Mouse (Mus musculus) heart, embryonic 15.5 days (tissue): ENCODE measurements around the gene Nudt17. TPM values are rescaled to one million over a fixed set of nuclear protein-coding genes. Genes with fewer than 3 reads are reported as not detected.

Experiments used
- ATAC-seq: fragments of 200-750 bp; cut with Nextera tagmentation; replicated peaks from 2 replicates; pipeline ENCODE4 v1.8.0; 2017; ENCODE audit warnings: low read depth, moderate TSS enrichment; ENCODE audit not compliant: insufficient number of reproducible peaks, insufficient read depth, low FRiP score
- H3K27ac ChIP-seq: fragments of 300-500 bp; sonication (generic); 2 replicates; pipeline ENCODE4 v1.5.1; 2015; ENCODE audit warnings: mild to moderate bottlenecking, inconsistent platforms
- H3K27me3 ChIP-seq: fragments of 300-500 bp; sonication (generic); 2 replicates; pipeline ENCODE4 v1.6.1; 2015; ENCODE audit warnings: inconsistent platforms
- H3K36me3 ChIP-seq: fragments of 300-500 bp; sonication (generic); 2 replicates; pipeline ENCODE4 v1.6.1; 2015; ENCODE audit warnings: mild to moderate bottlenecking, inconsistent platforms
- H3K4me1 ChIP-seq: fragments of 300-500 bp; sonication (generic); replicated peaks from 2 replicates; pipeline ENCODE4 v1.6.1; 2015; ENCODE audit warnings: inconsistent platforms
- H3K4me2 ChIP-seq: fragments of 300-500 bp; sonication (generic); 2 replicates; pipeline ENCODE4 v1.6.1; 2015; ENCODE audit warnings: inconsistent platforms, mild to moderate bottlenecking, moderate library complexity
- H3K4me3 ChIP-seq: fragments of 300-500 bp; sonication (generic); 2 replicates; pipeline ENCODE4 v1.5.1; 2015; ENCODE audit warnings: mild to moderate bottlenecking, inconsistent platforms
- H3K9ac ChIP-seq: fragments of 300-500 bp; sonication (generic); 2 replicates; pipeline ENCODE4 v1.6.1; 2015; ENCODE audit warnings: mild to moderate bottlenecking, inconsistent platforms
- H3K9me3 ChIP-seq: fragments of 300-500 bp; sonication (generic); replicated peaks from 2 replicates; pipeline ENCODE4 v1.6.1; 2016; ENCODE audit warnings: inconsistent platforms
- WGBS: fragments of 180-500 bp; shearing (Covaris S2); methylation state at CpG from one replicate; pipeline ENCODE4 v1.1.7; 2015; ENCODE audit warnings: mixed read lengths; 5-methylcytosine and 5-hydroxymethylcytosine counted together
- polyA plus RNA-seq: library from polyadenylated mRNA; unstranded; fragments of >200 nt; fragmentation: Nextera tagmentation; extraction: Ambion mirVana; gene quantifications from 2 replicates; pipeline ENCODE4 v1.2.1, GENCODE M21; 2015

The Nudt17 gene
- polyA plus RNA-seq, 1 experiment from 2014 or later, result 6.6 TPM

- peaks cover 32% of the 10 kb centered on the region for H3K4me1 ChIP-seq
- no peak overlapping the region; the same call in 1 of the 2 replicates for H3K9ac ChIP-seq
- no peaks in the 10 kb centered on the region for H3K27me3 ChIP-seq
- H3K4me2 ChIP-seq, result peak overlapping the region; percentile 75
- no peak overlapping the region for H3K4me3 ChIP-seq
- H3K9me3 ChIP-seq, result no peaks in the 10 kb centered on the region
- H3K27ac ChIP-seq, result no peak overlapping the region
- no peaks in the 10 kb centered on the region for H3K36me3 ChIP-seq
- ATAC-seq, result no peak
- 42% methylated on average over 3 of the region's 3 CpGs for WGBS
Observed at GRCm38 (mm10) chr3:96729403-96729784, 21.0 kb upstream of the Nudt17 start.

GRCm38 (mm10) chr3:96728634-96729402 is 20.5 kb upstream of the Nudt17 start:
- H3K36me3 ChIP-seq, result peaks cover 3% of the 10 kb centered on the region; the same call in 1 of the 2 replicates
- 38% methylated on average over 7 of the region's 7 CpGs for WGBS
- peaks cover 30% of the 10 kb centered on the region for H3K4me1 ChIP-seq
- H3K4me3 ChIP-seq, result peak overlapping the region; percentile 77
- H3K9me3 ChIP-seq, result no peaks in the 10 kb centered on the region
- peak overlapping the region; percentile 83 for H3K27ac ChIP-seq
- ATAC-seq, result no peak
- no peaks in the 10 kb centered on the region for H3K27me3 ChIP-seq
- H3K4me2 ChIP-seq, result peak overlapping the region; percentile 75
- H3K9ac ChIP-seq, result peak overlapping the region; percentile 75

GRCm38 (mm10) chr3:96727828-96728633 is 19.7 kb upstream of the Nudt17 start:
- H3K4me2 ChIP-seq, result peak overlapping the region; percentile 75
- ATAC-seq, result peak; percentile 49
- peaks cover 30% of the 10 kb centered on the region for H3K4me1 ChIP-seq
- H3K9me3 ChIP-seq, result no peaks in the 10 kb centered on the region
- H3K27ac ChIP-seq, result peak overlapping the region; percentile 83
- H3K9ac ChIP-seq, result peak overlapping the region; percentile 75
- H3K4me3 ChIP-seq, result peak overlapping the region; percentile 77
- peaks cover 11% of the 10 kb centered on the region for H3K36me3 ChIP-seq
- under 1% methylated on average over 42 of the region's 42 CpGs for WGBS
- H3K27me3 ChIP-seq, result no peaks in the 10 kb centered on the region

- WGBS, result 0% methylated on average over 45 of the region's 52 CpGs
- no peaks in the 10 kb centered on the region for H3K27me3 ChIP-seq
- H3K4me1 ChIP-seq, result peaks cover 32% of the 10 kb centered on the region
- peak within 1 kb of the TSS; percentile 83 for H3K27ac ChIP-seq
- H3K4me2 ChIP-seq, result peak within 1 kb of the TSS; percentile 75
- H3K9me3 ChIP-seq, result no peaks in the 10 kb centered on the region
- peaks cover 13% of the 10 kb centered on the region for H3K36me3 ChIP-seq
- peak within 1 kb of the TSS; percentile 75 for H3K9ac ChIP-seq
- peak; percentile 96 for ATAC-seq
- peak within 1 kb of the TSS; percentile 77 for H3K4me3 ChIP-seq
Observed at GRCm38 (mm10) chr3:96727343-96727827, 19.0 kb upstream of the Nudt17 start, which contains the start of the genes Polr3c and Rnf115. Polr3c (minus strand) TSS chr3:96727628. Rnf115 (plus strand) TSS chr3:96727664.

GRCm38 (mm10) chr3:96719173-96719572 is 10.8 kb upstream of the Nudt17 start:
- no peak overlapping the region for H3K9ac ChIP-seq
- H3K36me3 ChIP-seq, result peaks cover 44% of the 10 kb centered on the region
- H3K27me3 ChIP-seq, result no peaks in the 10 kb centered on the region
- H3K4me1 ChIP-seq, result peaks cover 3% of the 10 kb centered on the region; the same call in 1 of the 2 replicates
- WGBS, result 42% methylated on average over 14 of the region's 14 CpGs
- no peak overlapping the region for H3K27ac ChIP-seq
- no peaks in the 10 kb centered on the region for H3K9me3 ChIP-seq
- no peak overlapping the region for H3K4me2 ChIP-seq
- 0 out of 2 replicates have a peak, but pooled peaks have one; percentile 17 for ATAC-seq
- H3K4me3 ChIP-seq, result no peak overlapping the region

- H3K36me3 ChIP-seq, result peaks cover 62% of the 10 kb centered on the region
- H3K4me2 ChIP-seq, result no peak overlapping the region
Observed at GRCm38 (mm10) chr3:96715854-96716253, 7.5 kb upstream of the Nudt17 start.

GRCm38 (mm10) chr3:96714286-96714685 is 5.9 kb upstream of the Nudt17 start:
- Histone ChIP-seq H3K27ac (no peak overlapping the region), H3K9me3 (no peaks in the 10 kb centered on the region), H3K4me3 (no peak overlapping the region), H3K9ac (no peak overlapping the region), H3K4me2 (no peak overlapping the region), H3K27me3 (no peaks in the 10 kb centered on the region), H3K4me1 (no peaks in the 10 kb centered on the region), H3K36me3 (peaks cover 70% of the 10 kb centered on the region)
- no peak for ATAC-seq
- 76% methylated on average over 5 of the region's 5 CpGs for WGBS

More at GRCm38 (mm10) chr3:96715854-96716253, 7.5 kb upstream of the Nudt17 start:
- Histone ChIP-seq H3K9ac (no peak overlapping the region), H3K4me3 (no peak overlapping the region), H3K4me1 (no peaks in the 10 kb centered on the region), H3K9me3 (no peaks in the 10 kb centered on the region), H3K27ac (no peak overlapping the region), H3K27me3 (no peaks in the 10 kb centered on the region)
- no peak for ATAC-seq
- WGBS, result 53% methylated on average over 2 of the region's 2 CpGs

- no peak overlapping the region for H3K27ac ChIP-seq
- peak overlapping the region; percentile 98 for H3K4me2 ChIP-seq
- H3K4me1 ChIP-seq, result peaks cover 7% of the 10 kb centered on the region
- peak overlapping the region; percentile 83 for H3K9ac ChIP-seq
- no peaks in the 10 kb centered on the region for H3K9me3 ChIP-seq
- 44% methylated on average over 2 of the region's 2 CpGs for WGBS
- H3K36me3 ChIP-seq, result peaks cover 53% of the 10 kb centered on the region
- H3K4me3 ChIP-seq, result peak overlapping the region; percentile 60; the same call in 1 of the 2 replicates
- no peak for ATAC-seq
- H3K27me3 ChIP-seq, result no peaks in the 10 kb centered on the region
Observed at GRCm38 (mm10) chr3:96708684-96709064, 312 bp upstream of the Nudt17 start.

GRCm38 (mm10) chr3:96706984-96707383 is 1.4 kb downstream of the Nudt17 start:
- Histone ChIP-seq H3K4me1 (peaks cover 7% of the 10 kb centered on the region), H3K9ac (no peak overlapping the region), H3K4me2 (no peak overlapping the region), H3K27ac (no peak overlapping the region), H3K27me3 (no peaks in the 10 kb centered on the region), H3K9me3 (no peaks in the 10 kb centered on the region), H3K4me3 (no peak overlapping the region), H3K36me3 (peaks cover 49% of the 10 kb centered on the region)
- WGBS, result 58% methylated on average over 7 of the region's 7 CpGs
- no peak for ATAC-seq

- H3K4me3 ChIP-seq, result no peak overlapping the region
- WGBS, result 85% methylated on average over 11 of the region's 11 CpGs
- H3K9me3 ChIP-seq, result no peaks in the 10 kb centered on the region
- H3K4me1 ChIP-seq, result peaks cover 7% of the 10 kb centered on the region
- ATAC-seq, result no peak
- no peak overlapping the region for H3K27ac ChIP-seq
- H3K36me3 ChIP-seq, result peaks cover 49% of the 10 kb centered on the region
- no peak overlapping the region for H3K4me2 ChIP-seq
- no peaks in the 10 kb centered on the region for H3K27me3 ChIP-seq
- no peak overlapping the region for H3K9ac ChIP-seq
Observed at GRCm38 (mm10) chr3:96706217-96706616, 2.1 kb downstream of the Nudt17 start.

- no peak for ATAC-seq
- peaks cover 51% of the 10 kb centered on the region for H3K36me3 ChIP-seq
Observed at GRCm38 (mm10) chr3:96704778-96705177, 3.6 kb downstream of the Nudt17 start.

More at GRCm38 (mm10) chr3:96704778-96705177, 3.6 kb downstream of the Nudt17 start:
- no peaks in the 10 kb centered on the region for H3K9me3 ChIP-seq
- peaks cover 7% of the 10 kb centered on the region for H3K4me1 ChIP-seq
- no peak overlapping the region for H3K4me3 ChIP-seq
- H3K9ac ChIP-seq, result no peak overlapping the region
- H3K4me2 ChIP-seq, result no peak overlapping the region
- H3K27ac ChIP-seq, result no peak overlapping the region
- H3K27me3 ChIP-seq, result no peaks in the 10 kb centered on the region
- 63% methylated on average over 11 of the region's 11 CpGs for WGBS
